Mouse (Mus musculus): Measurements from ENCODE around the gene Hfe. TPM values are rescaled to one million over a fixed set of nuclear protein-coding genes. Genes with fewer than 3 reads are reported as not detected.
"Not testable (repeated sequence)": the region's sequence is repeated elsewhere in the genome, so short reads cannot be mapped to it uniquely, and the experiment has no call there.

Gene Hfe
- polyA plus RNA-seq, 1 experiment, result 7.9 TPM

DNA sequence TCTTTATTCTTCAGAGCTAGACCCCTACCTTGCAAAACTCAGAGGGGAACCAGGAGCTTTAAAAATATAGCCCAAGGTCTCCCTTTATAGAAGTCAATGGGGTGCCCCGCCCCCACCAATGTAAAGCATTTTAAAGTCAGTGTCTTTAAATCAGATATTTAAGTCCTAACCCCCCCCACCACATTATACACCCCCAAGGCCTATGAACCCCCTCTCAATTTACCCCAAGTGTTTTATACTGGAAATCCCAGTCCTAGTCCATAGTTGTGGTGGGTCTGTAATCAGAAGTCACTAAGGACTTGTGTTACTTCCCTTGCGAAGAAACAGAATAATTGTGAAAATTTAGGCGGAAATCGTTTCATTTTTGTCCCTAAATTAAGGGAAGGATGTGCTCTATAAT, 27.4 kb upstream of the Hfe start:
- peaks cover under 1% of the 10 kb centered on the region; the same call in 1 of the 2 replicates for H3K4me1 ChIP-seq (ENCODE audit: control insufficient read depth, insufficient read depth, low read length)
- no peak overlapping the region for H3K4me3 ChIP-seq (ENCODE audit: insufficient read depth, low read length)
- no peak for TF ChIP-seq CTCF (IDR thresholded peaks at IDR 0.05; ENCODE audit: borderline replicate concordance, insufficient read depth, low read length)
- no peak for TF ChIP-seq POLR2A (IDR thresholded peaks at IDR 0.05; ENCODE audit: low read depth, low read length)
- H3K27ac ChIP-seq (ENCODE audit: insufficient read depth, low read length), result peak overlapping the region; percentile 96

DNA sequence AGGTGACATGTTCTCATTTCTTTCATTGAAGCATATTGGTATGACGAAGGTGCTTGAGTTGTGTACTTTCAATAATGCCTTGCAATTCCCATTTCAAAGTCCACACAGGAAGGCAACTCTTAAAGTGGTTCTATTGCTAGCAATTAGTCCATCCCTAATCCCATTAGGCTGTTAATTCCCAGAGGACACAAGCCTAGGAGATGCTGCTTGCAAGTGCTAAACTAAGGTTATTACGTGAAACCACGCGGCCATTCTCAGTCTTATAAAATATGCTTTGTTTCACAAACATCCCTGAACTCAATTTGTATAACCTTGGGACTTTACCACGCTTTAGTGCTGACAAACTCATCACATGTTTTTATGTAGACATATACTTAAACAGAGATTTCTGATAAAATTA, 26.4 kb upstream of the Hfe start:
- no peak overlapping the region for H3K27ac ChIP-seq (ENCODE audit: insufficient read depth, low read length)
- TF ChIP-seq CTCF (IDR thresholded peaks at IDR 0.05; ENCODE audit: borderline replicate concordance, insufficient read depth, low read length) (no peak), POLR2A (IDR thresholded peaks at IDR 0.05; ENCODE audit: low read depth, low read length) (no peak)
- H3K4me3 ChIP-seq (ENCODE audit: insufficient read depth, low read length), result no peak overlapping the region
- H3K4me1 ChIP-seq (ENCODE audit: control insufficient read depth, insufficient read depth, low read length), result no peaks in the 10 kb centered on the region; the same call in 1 of the 2 replicates

DNA sequence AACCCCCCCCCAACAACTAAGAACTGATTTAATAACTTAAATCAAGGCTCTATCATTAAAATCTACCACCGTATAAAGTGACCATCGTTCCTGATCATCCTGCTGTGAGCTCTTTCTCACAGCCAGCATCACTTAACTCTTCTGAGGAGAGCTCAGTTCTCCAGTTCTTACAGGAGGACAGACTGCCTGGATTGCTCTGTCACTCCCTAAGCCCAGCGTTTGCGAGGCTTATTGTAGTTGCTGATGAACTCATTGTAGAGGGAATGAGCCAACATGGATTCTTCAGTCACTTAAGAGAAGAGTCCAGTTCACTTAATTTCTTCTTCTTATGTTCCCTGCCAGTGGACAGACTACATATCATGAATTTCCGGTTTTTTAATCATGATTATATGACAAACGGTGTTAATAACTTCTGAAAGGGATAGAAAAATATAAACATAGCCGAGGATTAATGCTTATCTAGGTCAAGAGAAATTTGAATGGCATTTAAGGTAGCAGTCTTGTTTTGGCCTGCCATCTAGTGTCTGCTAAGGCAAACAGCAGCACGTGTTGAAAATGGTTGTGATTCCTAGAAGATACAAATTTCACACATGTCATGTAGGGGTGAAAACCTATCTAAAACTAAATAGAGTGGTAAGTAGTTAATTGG, 21.6 kb upstream of the Hfe start:
- TF ChIP-seq CTCF (IDR thresholded peaks at IDR 0.05; ENCODE audit: borderline replicate concordance, insufficient read depth, low read length) (no peak), POLR2A (IDR thresholded peaks at IDR 0.05; ENCODE audit: low read depth, low read length) (no peak)
- no peak overlapping the region for H3K27ac ChIP-seq (ENCODE audit: insufficient read depth, low read length)
- H3K4me1 ChIP-seq (ENCODE audit: control insufficient read depth, insufficient read depth, low read length), result no peaks in the 10 kb centered on the region; the same call in 1 of the 2 replicates
- H3K4me3 ChIP-seq (ENCODE audit: insufficient read depth, low read length), result no peak overlapping the region

DNA sequence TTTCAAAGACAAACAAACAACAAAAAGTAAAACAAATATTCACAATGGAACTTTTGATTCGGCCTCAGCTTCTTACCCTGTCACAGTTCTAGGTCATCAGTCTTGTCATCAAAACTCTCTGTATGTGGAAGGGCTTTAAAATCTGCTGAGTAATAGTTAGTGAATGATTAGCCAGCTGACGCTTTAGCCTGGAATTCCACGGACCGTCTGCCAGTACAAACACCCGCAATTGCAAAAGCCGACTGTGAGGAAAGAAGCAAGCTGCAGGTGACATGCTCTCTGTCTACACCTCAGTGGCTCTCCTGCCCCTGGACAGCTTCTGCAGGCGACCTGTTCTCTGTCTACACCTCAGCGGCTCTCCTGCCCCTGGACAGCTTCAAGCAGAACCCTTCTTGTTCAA, 19.8 kb upstream of the Hfe start:
- Histone ChIP-seq H3K4me3 (ENCODE audit: insufficient read depth, low read length) (no peak overlapping the region), H3K4me1 (ENCODE audit: control insufficient read depth, insufficient read depth, low read length) (no peaks in the 10 kb centered on the region; the same call in 1 of the 2 replicates), H3K27ac (ENCODE audit: insufficient read depth, low read length) (no peak overlapping the region)
- no peak for TF ChIP-seq POLR2A (IDR thresholded peaks at IDR 0.05; ENCODE audit: low read depth, low read length)
- no peak for TF ChIP-seq CTCF (IDR thresholded peaks at IDR 0.05; ENCODE audit: borderline replicate concordance, insufficient read depth, low read length)

DNA sequence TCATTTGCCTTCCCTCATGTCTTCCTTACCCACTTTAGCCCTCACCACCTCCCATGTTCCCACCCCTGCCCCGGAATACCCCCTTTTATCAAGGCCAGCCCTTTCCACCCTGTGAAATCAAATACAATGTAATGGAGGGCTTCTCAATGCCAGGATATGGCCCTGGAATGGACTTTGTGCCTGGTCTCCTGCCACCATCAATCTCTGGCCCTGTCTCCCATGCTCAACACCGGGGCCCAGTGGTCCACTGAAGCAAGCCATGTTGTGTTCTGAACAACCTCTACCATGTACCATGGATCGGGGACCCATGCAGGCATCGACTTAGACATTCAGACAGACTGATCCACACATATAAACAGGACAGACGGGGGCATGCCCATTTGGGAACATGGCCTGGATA, 19.1 kb upstream of the Hfe start:
- TF ChIP-seq POLR2A (IDR thresholded peaks at IDR 0.05; ENCODE audit: low read depth, low read length) (no peak), CTCF (IDR thresholded peaks at IDR 0.05; ENCODE audit: borderline replicate concordance, insufficient read depth, low read length) (no peak)
- Histone ChIP-seq H3K4me1 (ENCODE audit: control insufficient read depth, insufficient read depth, low read length) (no peaks in the 10 kb centered on the region), H3K4me3 (ENCODE audit: insufficient read depth, low read length) (no peak overlapping the region), H3K27ac (ENCODE audit: insufficient read depth, low read length) (peak overlapping the region; percentile 30; the same call in 1 of the 2 replicates)

DNA sequence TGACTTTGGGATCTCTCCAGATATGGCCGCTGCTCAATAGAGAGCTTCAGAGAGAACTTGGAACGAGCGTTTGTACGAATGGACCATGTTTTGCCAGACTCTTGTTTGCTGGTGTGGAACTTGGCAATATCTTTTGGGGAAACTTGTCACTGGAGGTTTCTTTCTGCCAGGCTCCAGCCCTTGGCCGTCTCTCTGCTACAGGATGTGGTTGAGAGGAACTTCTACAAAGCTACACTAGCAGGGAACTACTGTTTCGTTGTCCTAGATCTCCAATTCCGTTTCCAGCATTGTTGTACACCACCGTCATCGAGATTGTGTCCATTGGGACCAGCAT, 18.5 kb upstream of the Hfe start:
- H3K4me1 ChIP-seq (ENCODE audit: control insufficient read depth, insufficient read depth, low read length), result no peaks in the 10 kb centered on the region
- H3K27ac ChIP-seq (ENCODE audit: insufficient read depth, low read length), result no peak overlapping the region
- no peak overlapping the region for H3K4me3 ChIP-seq (ENCODE audit: insufficient read depth, low read length)
- no peak for TF ChIP-seq CTCF (IDR thresholded peaks at IDR 0.05; ENCODE audit: borderline replicate concordance, insufficient read depth, low read length)
- TF ChIP-seq POLR2A (IDR thresholded peaks at IDR 0.05; ENCODE audit: low read depth, low read length), result no peak

DNA sequence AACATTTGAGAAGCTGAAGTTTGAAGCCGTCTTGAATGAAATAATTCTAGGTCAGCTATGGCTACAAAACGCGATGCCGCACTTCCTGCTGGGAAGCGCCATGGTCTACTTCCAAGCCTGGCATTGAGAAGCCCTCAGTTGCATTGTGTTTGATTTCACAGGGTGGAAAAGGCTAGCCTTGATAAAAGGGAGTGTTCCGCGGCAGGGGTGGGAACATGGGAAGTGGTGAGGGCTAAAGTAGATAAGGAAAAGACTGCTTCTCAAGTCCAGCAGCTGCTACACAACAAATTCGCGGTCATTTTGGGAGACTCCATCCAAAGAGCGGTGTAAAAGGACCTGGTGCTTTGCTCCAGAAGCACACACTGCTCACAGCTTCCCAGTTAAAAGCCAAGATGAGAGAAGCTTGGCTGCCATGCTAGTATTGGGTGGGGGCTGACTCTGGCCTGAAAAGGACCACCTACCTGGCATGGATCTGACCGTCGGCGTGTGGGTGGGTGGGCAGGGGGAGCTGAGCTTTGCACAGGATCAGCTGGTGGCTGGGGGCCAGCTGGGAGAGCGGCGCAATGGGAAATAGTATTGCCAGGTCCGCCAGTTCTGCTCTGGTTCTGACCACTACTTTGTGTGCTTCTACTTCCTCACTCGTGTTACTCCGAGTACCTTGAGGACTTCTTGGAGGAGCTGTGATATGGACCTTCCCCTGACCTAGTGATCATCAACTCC, 18.0 kb upstream of the Hfe start:
- H3K4me1 ChIP-seq (ENCODE audit: control insufficient read depth, insufficient read depth, low read length), result no peaks in the 10 kb centered on the region
- H3K27ac ChIP-seq (ENCODE audit: insufficient read depth, low read length), result no peak overlapping the region
- no peak overlapping the region for H3K4me3 ChIP-seq (ENCODE audit: insufficient read depth, low read length)
- TF ChIP-seq CTCF (IDR thresholded peaks at IDR 0.05; ENCODE audit: borderline replicate concordance, insufficient read depth, low read length), result no peak
- TF ChIP-seq POLR2A (IDR thresholded peaks at IDR 0.05; ENCODE audit: low read depth, low read length), result no peak

DNA sequence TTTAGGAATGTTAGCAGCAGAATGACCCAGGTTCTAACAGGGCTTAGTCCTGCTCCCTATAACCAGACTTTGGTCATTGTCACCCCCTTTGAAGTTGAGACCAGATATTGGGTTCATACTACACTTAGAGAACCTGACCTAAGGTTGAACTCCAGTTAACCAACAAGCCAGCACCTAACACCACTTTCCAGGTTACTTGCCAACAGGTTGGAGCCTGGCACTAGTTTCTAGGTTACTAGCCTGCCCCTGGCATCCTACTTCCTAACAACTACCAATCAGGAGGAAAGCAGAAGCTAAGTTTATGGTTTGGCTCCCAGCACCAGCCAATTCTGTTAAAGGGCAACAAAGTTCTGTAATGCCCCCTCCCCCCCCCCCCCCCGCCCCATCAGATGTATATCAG, 14.6 kb upstream of the Hfe start:
- no peak overlapping the region for H3K27ac ChIP-seq (ENCODE audit: insufficient read depth, low read length)
- H3K4me3 ChIP-seq (ENCODE audit: insufficient read depth, low read length), result no peak overlapping the region
- H3K4me1 ChIP-seq (ENCODE audit: control insufficient read depth, insufficient read depth, low read length), result no peaks in the 10 kb centered on the region
- no peak for TF ChIP-seq CTCF (IDR thresholded peaks at IDR 0.05; ENCODE audit: borderline replicate concordance, insufficient read depth, low read length)
- TF ChIP-seq POLR2A (IDR thresholded peaks at IDR 0.05; ENCODE audit: low read depth, low read length), result no peak

DNA sequence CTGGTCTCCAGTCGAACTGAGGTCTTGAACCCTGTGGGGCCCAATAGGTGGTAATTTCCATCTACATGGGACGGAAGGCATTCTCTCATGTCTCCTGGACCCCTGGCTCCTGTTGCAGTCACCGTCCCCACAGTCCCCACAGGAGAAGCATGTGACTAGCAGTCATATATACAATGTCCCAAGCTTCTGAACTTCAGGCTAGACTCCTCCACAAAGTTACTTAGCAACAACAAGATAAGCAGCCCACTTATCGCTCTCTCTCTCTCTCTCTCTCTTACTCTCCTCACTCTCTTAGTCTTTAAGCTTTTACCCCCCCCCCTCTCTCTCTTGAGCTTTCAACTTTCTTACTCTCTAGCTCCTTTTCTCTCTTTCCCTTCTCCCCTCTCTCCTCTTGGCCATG, 13.6 kb upstream of the Hfe start:
- Histone ChIP-seq H3K27ac (ENCODE audit: insufficient read depth, low read length) (no peak overlapping the region), H3K4me3 (ENCODE audit: insufficient read depth, low read length) (no peak overlapping the region), H3K4me1 (ENCODE audit: control insufficient read depth, insufficient read depth, low read length) (no peaks in the 10 kb centered on the region)
- TF ChIP-seq CTCF (IDR thresholded peaks at IDR 0.05; ENCODE audit: borderline replicate concordance, insufficient read depth, low read length) (no peak), POLR2A (IDR thresholded peaks at IDR 0.05; ENCODE audit: low read depth, low read length) (no peak)

DNA sequence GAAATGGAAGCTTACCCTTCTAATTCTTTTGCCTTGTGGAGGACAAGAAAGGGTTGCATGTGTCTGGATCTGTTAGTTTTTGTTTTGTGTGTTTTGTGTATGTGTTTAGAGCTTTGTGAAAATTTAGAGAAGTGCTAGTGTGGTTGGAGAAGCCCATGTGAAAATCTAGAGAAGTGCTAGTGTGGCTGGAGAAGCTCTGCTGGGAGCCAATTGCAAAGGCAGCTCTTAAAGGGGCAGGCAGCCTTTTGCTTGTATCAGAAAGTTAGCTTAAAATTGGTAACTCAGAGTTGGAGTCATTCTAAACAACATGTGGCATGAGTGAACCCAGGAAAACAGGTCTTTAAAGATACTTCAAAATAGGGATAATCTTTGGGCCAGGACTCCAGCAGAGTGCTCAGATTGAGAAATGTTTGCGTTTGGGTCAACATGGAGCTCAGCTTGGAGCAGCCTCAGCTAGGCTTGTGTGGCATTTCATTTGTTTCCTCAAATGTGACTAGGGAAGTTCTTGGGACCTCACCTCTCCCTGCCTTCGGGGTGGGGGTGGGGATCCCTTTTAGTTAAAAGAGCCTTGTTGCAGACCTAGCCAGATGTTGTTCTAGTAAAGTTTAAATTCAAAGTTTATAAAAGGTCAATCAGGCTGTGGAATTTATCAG, 7.1 kb upstream of the Hfe start:
- H3K4me1 ChIP-seq (ENCODE audit: control insufficient read depth, insufficient read depth, low read length); H3K27ac ChIP-seq (ENCODE audit: insufficient read depth, low read length); H3K4me3 ChIP-seq (ENCODE audit: insufficient read depth, low read length): not testable (repeated sequence)
